Mouse (Mus musculus) neural tube, embryonic 15.5 days (tissue): Measurements from ENCODE around the gene Hoxd9. TPM values are rescaled to one million over a fixed set of nuclear protein-coding genes. Genes with fewer than 3 reads are reported as not detected.

Source experiments
- ATAC-seq: fragments of 200-750 bp; cut with Nextera tagmentation; 2 replicates; pipeline ENCODE4 v1.8.0; 2017; ENCODE audit warnings: mild to moderate bottlenecking, moderate TSS enrichment, moderate library complexity; ENCODE audit not compliant: low FRiP score
- H3K27ac ChIP-seq: fragments of 300-500 bp; sonication (generic); replicated peaks from 2 replicates; pipeline ENCODE4 v1.5.1; 2015; ENCODE audit warnings: mild to moderate bottlenecking, inconsistent platforms
- H3K27me3 ChIP-seq: fragments of 300-500 bp; sonication (generic); replicated peaks from 2 replicates; pipeline ENCODE4 v1.6.1; 2015; ENCODE audit warnings: inconsistent platforms
- H3K36me3 ChIP-seq: fragments of 300-500 bp; sonication (generic); 2 replicates; pipeline ENCODE4 v1.6.1; 2015; ENCODE audit warnings: inconsistent platforms
- H3K4me1 ChIP-seq: fragments of 300-500 bp; sonication (generic); 2 replicates; pipeline ENCODE4 v1.6.1; 2015; ENCODE audit warnings: inconsistent platforms
- H3K4me2 ChIP-seq: fragments of 300-500 bp; sonication (generic); 2 replicates; pipeline ENCODE4 v1.6.1; 2015; ENCODE audit warnings: inconsistent platforms, mild to moderate bottlenecking, moderate library complexity
- H3K4me3 ChIP-seq: fragments of 300-500 bp; sonication (generic); replicated peaks from 2 replicates; pipeline ENCODE4 v1.5.1; 2015; ENCODE audit warnings: mild to moderate bottlenecking, inconsistent platforms
- H3K9ac ChIP-seq: fragments of 300-500 bp; sonication (generic); replicated peaks from 2 replicates; pipeline ENCODE4 v1.6.1; 2015; ENCODE audit warnings: mild to moderate bottlenecking, inconsistent platforms
- H3K9me3 ChIP-seq: fragments of 300-500 bp; sonication (generic); replicated peaks from 2 replicates; pipeline ENCODE4 v1.6.1; 2016; ENCODE audit warnings: inconsistent platforms
- WGBS: fragments of 180-500 bp; shearing (Covaris S2); methylation state at CpG from one replicate; pipeline ENCODE4 v1.1.7; 2015; ENCODE audit warnings: mixed read lengths; 5-methylcytosine and 5-hydroxymethylcytosine counted together
- polyA plus RNA-seq: library from polyadenylated mRNA; unstranded; fragments of >200 nt; fragmentation: Nextera tagmentation; extraction: Ambion mirVana; gene quantifications from 2 replicates; pipeline ENCODE4 v1.2.1, GENCODE M21; 2015

Hoxd9 gene
- polyA plus RNA-seq, 1 experiment from 2014 or later, result 20.0 TPM

GRCm38 (mm10) chr2:74679980-74680379 lies 17.5 kb upstream of the Hoxd9 start:
- no peak for ATAC-seq
- peak overlapping the region; percentile 81 for H3K27ac ChIP-seq
- peaks cover 21% of the 10 kb centered on the region for H3K4me1 ChIP-seq
- peak overlapping the region; percentile 53 for H3K4me2 ChIP-seq
- H3K4me3 ChIP-seq, result peak overlapping the region; percentile 46
- H3K36me3 ChIP-seq, result no peaks in the 10 kb centered on the region
- 0 out of 2 replicates have a peak overlapping the region, but pooled peaks have one; percentile 15 for H3K9ac ChIP-seq
- WGBS, result under 1% methylated on average over 23 of the region's 23 CpGs
- H3K27me3 ChIP-seq, result peaks cover 87% of the 10 kb centered on the region
- H3K9me3 ChIP-seq, result no peaks in the 10 kb centered on the region

GRCm38 (mm10) chr2:74680561-74681398 lies 16.7 kb upstream of the Hoxd9 start:
- WGBS, result 4% methylated on average over 21 of the region's 21 CpGs
- ATAC-seq, result no peak
- peaks cover 85% of the 10 kb centered on the region for H3K27me3 ChIP-seq
- no peaks in the 10 kb centered on the region for H3K36me3 ChIP-seq
- H3K4me2 ChIP-seq, result peak overlapping the region; percentile 53
- H3K4me1 ChIP-seq, result peaks cover 14% of the 10 kb centered on the region
- H3K9ac ChIP-seq, result peak overlapping the region; percentile 47; the same call in 1 of the 2 replicates
- peak overlapping the region; percentile 46 for H3K4me3 ChIP-seq
- H3K9me3 ChIP-seq, result no peaks in the 10 kb centered on the region
- H3K27ac ChIP-seq, result peak overlapping the region; percentile 81

GRCm38 (mm10) chr2:74681594-74682531 lies 15.7 kb upstream of the Hoxd9 start:
- Histone ChIP-seq H3K4me3 (peak overlapping the region; percentile 46), H3K4me1 (peaks cover 14% of the 10 kb centered on the region), H3K9ac (peak overlapping the region; percentile 47), H3K4me2 (peak overlapping the region; percentile 53), H3K36me3 (no peaks in the 10 kb centered on the region), H3K9me3 (no peaks in the 10 kb centered on the region), H3K27me3 (peaks cover 77% of the 10 kb centered on the region), H3K27ac (peak overlapping the region; percentile 81)
- WGBS, result under 1% methylated on average over 73 of the region's 78 CpGs
- ATAC-seq, result peak; percentile 48

- peak overlapping the region; percentile 53 for H3K4me2 ChIP-seq
- peaks cover 74% of the 10 kb centered on the region for H3K27me3 ChIP-seq
- peaks cover 14% of the 10 kb centered on the region for H3K4me1 ChIP-seq
- H3K4me3 ChIP-seq, result peak overlapping the region; percentile 46
- under 1% methylated on average over 45 of the region's 51 CpGs for WGBS
- H3K9ac ChIP-seq, result peak overlapping the region; percentile 47
- H3K9me3 ChIP-seq, result no peaks in the 10 kb centered on the region
- peak overlapping the region; percentile 81 for H3K27ac ChIP-seq
- H3K36me3 ChIP-seq, result no peaks in the 10 kb centered on the region
- ATAC-seq, result no peak
Measured at GRCm38 (mm10) chr2:74682796-74683195, 14.7 kb upstream of the Hoxd9 start.

- H3K36me3 ChIP-seq, result no peaks in the 10 kb centered on the region
- 2% methylated on average over 18 of the region's 18 CpGs for WGBS
- no peaks in the 10 kb centered on the region for H3K9me3 ChIP-seq
- peaks cover 14% of the 10 kb centered on the region for H3K4me1 ChIP-seq
- peak overlapping the region; percentile 81 for H3K27ac ChIP-seq
- H3K4me3 ChIP-seq, result peak overlapping the region; percentile 46
- no peak for ATAC-seq
- H3K9ac ChIP-seq, result 0 out of 2 replicates have a peak overlapping the region, but pooled peaks have one; percentile 26
- peak overlapping the region; percentile 53 for H3K4me2 ChIP-seq
- H3K27me3 ChIP-seq, result peaks cover 69% of the 10 kb centered on the region
Measured at GRCm38 (mm10) chr2:74683471-74683951, 14.0 kb upstream of the Hoxd9 start.

DNA sequence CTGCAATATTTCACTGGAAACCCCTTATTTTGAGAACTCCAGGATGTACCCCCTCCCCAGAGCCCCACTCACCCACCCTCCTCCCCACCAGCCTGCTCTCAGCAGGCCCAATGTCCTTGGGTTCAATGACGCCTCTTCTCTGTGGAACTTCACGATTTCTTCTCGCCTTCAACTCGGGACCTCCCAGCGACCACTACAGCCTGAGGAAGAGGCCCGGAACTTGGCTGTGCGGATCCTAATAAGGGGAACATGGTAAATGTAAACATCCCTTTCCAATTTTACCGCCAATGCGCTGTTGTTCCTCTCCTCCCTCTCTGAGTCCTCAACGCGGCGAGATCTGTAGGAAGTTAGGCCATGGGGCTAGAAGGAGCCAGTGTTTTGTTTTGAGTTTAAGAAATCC lies 13.4 kb upstream of the Hoxd9 start:
- WGBS, result 8% methylated on average over 12 of the region's 12 CpGs
- H3K36me3 ChIP-seq, result no peaks in the 10 kb centered on the region
- H3K9ac ChIP-seq, result 0 out of 2 replicates have a peak overlapping the region, but pooled peaks have one; percentile 26
- H3K27me3 ChIP-seq, result peaks cover 65% of the 10 kb centered on the region
- H3K4me2 ChIP-seq, result peak overlapping the region; percentile 53
- peaks cover 14% of the 10 kb centered on the region for H3K4me1 ChIP-seq
- H3K27ac ChIP-seq, result peak overlapping the region; percentile 81; the same call in 1 of the 2 replicates
- ATAC-seq, result no peak
- peak overlapping the region; percentile 46 for H3K4me3 ChIP-seq
- no peaks in the 10 kb centered on the region for H3K9me3 ChIP-seq

DNA sequence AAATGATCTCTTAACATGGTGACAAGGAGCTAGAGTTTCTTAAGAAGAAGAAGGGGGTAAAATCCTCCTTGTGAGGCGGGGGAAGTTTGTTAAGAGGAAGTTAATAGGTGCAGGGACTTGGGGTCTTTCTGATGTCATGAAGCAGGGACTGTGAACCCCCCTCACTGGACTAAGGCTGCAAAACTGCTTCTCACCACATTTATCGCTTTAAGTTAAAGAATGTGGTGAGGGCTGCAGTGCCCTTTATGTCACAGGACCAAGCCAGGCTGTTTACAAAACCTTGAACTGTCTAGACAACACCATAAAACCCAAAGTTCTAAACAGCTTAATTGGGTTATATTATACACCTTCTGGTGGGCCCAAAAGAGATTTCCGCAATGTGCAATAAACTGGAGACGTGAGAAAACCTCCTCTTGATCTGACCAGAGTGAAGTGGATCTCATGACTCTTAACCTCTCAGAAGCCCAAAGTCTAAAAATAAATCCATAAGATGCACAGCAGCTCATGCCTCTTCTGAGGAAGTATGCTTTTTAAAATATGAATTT lies 12.4 kb upstream of the Hoxd9 start:
- 11% methylated on average over 4 of the region's 4 CpGs for WGBS
- no peak for ATAC-seq
- Histone ChIP-seq H3K4me3 (peak overlapping the region; percentile 15), H3K9ac (no peak overlapping the region), H3K9me3 (no peaks in the 10 kb centered on the region), H3K27me3 (peaks cover 58% of the 10 kb centered on the region), H3K4me2 (peak overlapping the region; percentile 53), H3K36me3 (no peaks in the 10 kb centered on the region), H3K4me1 (peaks cover 14% of the 10 kb centered on the region), H3K27ac (no peak overlapping the region)

- 3% methylated on average over 17 of the region's 17 CpGs for WGBS
- H3K27me3 ChIP-seq, result peaks cover 52% of the 10 kb centered on the region
- peak overlapping the region; percentile 39 for H3K4me3 ChIP-seq
Measured at GRCm38 (mm10) chr2:74686301-74686987, 11.1 kb upstream of the Hoxd9 start.

DNA sequence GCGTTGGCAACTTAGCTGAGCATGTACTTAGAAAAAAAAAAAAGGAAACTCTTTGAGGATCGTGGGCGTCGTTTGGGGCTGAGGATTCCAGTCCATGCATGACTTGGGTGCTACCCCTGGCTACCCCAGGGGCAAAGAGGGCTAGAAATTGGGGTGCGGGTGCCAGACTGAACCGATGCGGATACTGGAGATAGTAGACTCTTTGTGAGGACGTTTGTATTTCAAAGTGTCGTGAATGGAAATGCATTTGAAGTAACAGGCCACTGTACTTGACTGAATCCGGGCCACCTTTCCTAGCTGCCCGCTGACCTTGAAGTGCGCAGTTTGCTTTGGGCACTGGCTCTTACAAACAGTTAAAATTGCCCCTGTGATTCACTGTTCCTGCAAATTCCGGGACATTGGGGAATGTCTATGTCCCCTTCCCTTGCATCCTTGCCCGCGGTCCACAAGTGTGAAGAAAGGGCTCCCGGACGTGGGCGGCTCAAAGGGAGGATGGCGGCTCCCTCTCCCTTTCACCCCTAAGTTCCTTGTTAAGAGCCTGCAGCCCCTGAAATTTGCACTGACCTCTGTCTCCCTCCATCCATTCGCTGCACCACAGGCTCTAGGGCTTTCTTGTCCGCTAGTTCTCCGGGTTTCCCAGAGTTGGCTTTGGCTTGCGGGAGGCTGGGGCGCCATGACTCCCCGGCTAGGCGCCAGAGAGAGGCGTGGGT lies 10.4 kb upstream of the Hoxd9 start:
- under 1% methylated on average over 27 of the region's 27 CpGs for WGBS
- no peak for ATAC-seq
- Histone ChIP-seq H3K4me3 (peak overlapping the region; percentile 39), H3K27ac (peak overlapping the region; percentile 70), H3K4me1 (peaks cover 18% of the 10 kb centered on the region), H3K9ac (peak overlapping the region; percentile 31), H3K36me3 (no peaks in the 10 kb centered on the region), H3K9me3 (no peaks in the 10 kb centered on the region), H3K27me3 (peaks cover 52% of the 10 kb centered on the region), H3K4me2 (peak overlapping the region; percentile 48)

More at GRCm38 (mm10) chr2:74686301-74686987, 11.1 kb upstream of the Hoxd9 start:
- Histone ChIP-seq H3K9ac (peak overlapping the region; percentile 31; the same call in 1 of the 2 replicates), H3K9me3 (no peaks in the 10 kb centered on the region), H3K4me1 (peaks cover 20% of the 10 kb centered on the region), H3K4me2 (peak overlapping the region; percentile 48), H3K27ac (peak overlapping the region; percentile 70; the same call in 1 of the 2 replicates), H3K36me3 (no peaks in the 10 kb centered on the region)
- no peak for ATAC-seq
